Mouse (Mus musculus) heart, adult 18-20 months (tissue): ENCODE measurements around the gene Trpm6. TPM values are rescaled to one million over a fixed set of nuclear protein-coding genes. Genes with fewer than 3 reads are reported as not detected.

ENCODE experiments used
- DNase-seq, 2 experiments: peaks; one replicate each; pipeline ENCODE4 v3.0.0; 2021 to 2022; ENCODE audit warnings: mixed read lengths in 1 of 2
- long read RNA-seq, 2 experiments: library from polyadenylated mRNA; stranded (forward); transcript quantifications; one replicate each; pipeline ENCODE4 v2.0.0; 2021
- total RNA-seq, 2 experiments: library from RNA; stranded (reverse); gene quantifications; 2 replicates each; pipeline ENCODE4 v1.2.3; 2021

Gene Trpm6
- under 1 TPM; 0.12 to 0.18 TPM for total RNA-seq
- long read RNA-seq, experiment 1: 0 reads
- long read RNA-seq, experiment 2: 0 reads

DNA sequence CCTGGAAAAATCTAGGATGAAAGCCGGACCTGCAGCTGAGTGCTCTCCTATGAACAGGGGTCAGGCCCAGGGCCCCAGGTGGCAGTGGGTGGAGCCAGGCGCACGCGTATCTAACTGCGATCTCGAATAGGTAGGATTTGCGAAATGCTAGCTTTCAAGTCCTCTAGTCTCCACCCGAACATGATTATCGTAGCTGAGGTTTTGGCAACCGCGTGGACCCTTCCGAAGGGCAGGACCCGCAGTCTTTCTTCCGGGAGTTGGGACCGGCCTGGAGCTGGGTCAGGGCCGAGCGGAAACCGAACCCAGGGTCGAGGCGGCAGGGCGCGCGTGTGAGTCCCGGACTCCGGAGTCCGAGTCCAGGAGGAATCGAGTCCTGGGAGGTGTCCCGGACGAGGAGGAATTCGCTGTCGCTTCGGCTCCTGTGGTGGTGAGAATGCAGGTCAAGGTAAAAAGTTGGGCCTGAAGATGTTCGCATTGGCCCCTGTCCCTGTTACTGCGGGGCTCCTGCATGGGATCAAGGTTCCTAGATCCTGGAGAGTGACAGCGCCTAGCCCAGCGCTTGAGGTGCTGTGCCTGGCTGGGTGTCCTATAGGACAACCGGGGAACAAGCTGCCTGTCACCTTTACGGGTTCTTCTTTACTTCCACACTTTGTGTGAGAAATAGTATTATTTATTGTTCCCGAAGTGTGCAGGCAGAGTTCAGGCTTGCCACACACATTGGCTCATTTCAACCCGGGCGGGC lies at the start of gene Trpm6:
Trpm6 (plus strand) TSS at position 386 of the 742 bp plus-strand sequence.
- no peak for DNase-seq

DNA sequence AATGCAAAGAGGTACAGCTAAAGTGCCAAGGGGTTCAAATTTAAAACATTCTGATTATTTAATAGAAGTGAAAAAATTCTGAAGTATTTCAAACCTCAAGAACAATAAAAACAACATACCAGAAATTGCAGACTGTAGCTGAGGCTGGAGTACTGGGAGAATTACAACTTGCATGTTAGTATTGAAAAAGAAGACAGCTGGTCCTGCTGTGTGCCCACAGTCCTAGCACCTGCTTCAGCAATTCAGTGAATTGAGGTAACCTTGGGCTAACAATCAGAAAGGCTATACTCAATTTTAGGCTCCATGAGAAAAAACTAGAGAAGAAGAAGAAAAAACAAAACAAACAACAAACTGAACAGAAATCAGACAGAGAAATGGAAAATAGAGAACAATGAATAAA lies 41.7 kb upstream of the Trpm6 start:
- DNase-seq: no peak

GRCm38 (mm10) chr19:18710903-18711302 lies 38.9 kb upstream of the Trpm6 start:
- no peak for DNase-seq

- DNase-seq: no peak
Observed at GRCm38 (mm10) chr19:18711589-18711988, 38.2 kb upstream of the Trpm6 start.

GRCm38 (mm10) chr19:18712153-18712865 lies 37.5 kb upstream of the Trpm6 start:
- DNase-seq: no peak

DNA sequence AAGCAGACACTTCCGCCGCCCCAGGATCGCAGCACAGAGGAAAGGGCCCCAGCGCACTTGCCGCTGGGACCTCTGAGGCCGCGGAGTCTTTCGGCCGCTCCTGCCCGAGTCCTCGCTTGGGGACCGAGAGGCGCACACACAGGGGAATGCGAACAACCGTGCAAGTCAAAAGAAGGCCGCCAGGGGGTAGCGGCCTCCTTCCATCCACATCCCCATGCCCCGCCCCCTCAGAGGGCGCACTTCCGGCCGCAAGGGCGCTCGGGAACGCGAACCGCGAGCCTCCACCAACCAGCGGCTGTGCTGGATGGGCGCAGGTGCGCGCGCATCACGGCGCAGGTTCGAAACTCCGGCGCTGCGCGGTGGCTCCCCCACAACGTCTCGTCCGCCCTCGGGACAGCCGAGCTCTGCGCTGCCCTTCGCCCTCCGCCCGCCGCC lies 36.9 kb upstream of the Trpm6 start, which contains the start of gene D030056L22Rik:
D030056L22Rik (plus strand) TSS at position 328 of the 435 bp plus-strand sequence.
- peak; percentile 98 for DNase-seq

DNA sequence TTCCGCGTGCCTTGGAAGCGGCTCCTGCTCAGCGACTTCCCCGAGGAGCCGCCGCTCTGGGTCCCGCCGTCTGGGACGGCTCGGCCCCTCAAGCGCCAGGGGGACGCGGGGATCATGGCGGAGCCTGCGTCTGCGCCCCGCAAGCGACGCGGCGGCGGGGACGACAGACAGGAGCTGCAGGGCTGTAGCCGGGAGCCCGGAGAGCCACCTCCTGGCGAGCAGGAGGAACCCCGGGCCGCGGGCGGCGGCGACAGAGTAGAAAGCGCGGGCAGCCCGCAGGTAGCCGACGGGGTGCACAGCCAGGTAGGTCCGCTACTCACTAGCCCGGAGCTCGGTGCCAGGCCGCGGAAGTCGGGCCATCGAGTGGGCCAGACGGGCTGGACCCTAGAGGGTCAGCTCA lies 36.4 kb upstream of the Trpm6 start:
- DNase-seq: peak in 1 of 2 experiments; percentile 42

- DNase-seq: peak; percentile 54 to 85
Observed at GRCm38 (mm10) chr19:18716374-18716773, 33.4 kb upstream of the Trpm6 start.

DNA sequence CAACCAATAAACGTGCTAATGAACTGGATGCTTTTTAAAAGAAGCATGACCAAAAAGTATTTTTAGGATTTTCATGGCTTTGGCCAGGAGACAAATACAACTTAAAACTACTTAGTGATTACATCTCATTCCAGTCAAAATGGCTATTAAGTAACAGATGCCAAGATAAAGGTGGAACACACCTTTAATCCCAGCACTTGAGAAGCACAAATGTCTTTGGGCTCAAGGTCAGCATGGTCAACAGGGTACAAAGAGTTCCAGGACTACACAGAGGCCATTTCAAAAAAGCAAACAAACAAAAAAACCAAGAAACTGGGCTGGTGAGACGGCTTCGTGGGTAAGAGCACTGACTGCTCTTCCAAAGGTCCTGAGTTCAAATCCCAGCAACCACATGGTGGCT lies 29.4 kb upstream of the Trpm6 start:
- no peak for DNase-seq

DNA sequence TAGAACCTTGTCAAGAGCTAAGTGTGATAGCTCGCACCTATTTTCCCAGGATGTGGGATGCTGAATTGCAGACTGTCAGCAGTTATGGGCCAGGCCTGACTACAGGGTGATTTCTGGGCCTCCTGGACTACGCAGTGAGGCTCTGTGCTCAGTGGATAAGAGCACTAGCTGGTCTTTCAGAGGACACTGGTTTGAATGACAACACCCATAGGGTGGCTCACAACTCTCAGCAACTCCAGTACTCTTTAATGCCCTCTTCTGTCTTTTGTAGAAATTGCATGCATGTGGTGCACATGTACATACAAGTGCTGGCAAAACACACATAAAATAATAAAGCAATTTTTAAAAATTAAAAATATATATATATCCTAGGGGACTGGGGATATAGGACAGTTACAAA lies 24.6 kb upstream of the Trpm6 start:
- DNase-seq: no peak

GRCm38 (mm10) chr19:18730255-18730654 lies 19.5 kb upstream of the Trpm6 start:
- no peak for DNase-seq

DNA sequence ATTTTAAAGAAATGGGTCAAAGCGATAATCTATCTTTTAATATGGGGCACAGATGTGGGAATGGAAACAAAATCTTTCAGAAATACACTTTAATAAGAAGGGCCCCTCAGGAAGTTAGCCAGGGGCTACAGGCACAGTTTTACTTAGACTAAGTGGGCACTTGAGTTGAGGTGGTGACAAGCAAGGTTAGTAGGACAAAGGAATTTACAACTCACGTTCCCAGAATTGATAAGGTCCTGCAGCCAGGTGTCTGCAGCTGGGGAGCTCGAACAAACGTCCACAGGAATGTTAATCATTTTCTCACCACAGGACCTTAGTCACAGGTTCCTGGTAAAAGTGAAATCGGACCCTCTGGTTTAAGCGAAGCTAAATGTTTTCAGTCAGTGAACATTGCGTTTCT lies 18.7 kb upstream of the Trpm6 start:
- DNase-seq: no peak

DNA sequence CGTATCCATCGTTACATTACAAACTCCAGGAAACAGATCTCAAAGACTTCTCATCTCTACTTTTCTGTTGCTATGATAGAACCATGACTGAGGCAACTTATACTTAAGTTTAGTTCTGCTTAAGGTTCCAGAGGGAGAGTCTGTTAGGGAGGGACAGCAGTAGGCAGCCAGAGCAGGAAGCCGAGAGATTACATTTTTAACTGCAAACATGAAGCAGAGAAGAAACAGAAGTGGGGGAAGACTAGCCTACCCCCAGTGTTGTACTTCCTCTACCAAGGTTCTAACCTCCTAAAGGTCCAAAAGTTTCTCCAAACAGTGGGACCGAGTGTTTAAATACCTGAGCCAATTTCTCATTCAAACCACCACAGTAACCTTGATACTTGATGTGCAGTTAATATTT lies 13.9 kb upstream of the Trpm6 start:
- DNase-seq: no peak

GRCm38 (mm10) chr19:18739146-18739545 lies 10.6 kb upstream of the Trpm6 start:
- DNase-seq: no peak

DNA sequence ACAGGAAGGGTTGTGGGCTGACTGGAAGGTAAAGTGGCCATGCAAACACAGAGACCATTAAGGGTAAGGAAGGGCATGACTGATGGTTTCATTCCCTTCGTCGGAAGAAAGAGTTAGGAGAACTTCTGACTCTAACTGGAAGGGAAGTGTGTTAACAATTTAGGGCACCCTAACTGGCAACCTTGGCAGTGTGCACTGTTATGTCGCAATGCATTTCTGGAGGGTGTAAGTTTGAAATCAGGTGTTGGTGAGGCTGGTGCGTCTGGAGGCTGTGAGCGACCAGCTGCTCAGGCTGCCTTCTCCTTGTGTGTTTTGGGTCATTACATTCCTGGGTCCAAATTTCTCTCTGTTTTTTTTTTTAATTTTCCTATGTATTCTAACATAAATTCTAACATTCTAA lies 5.8 kb upstream of the Trpm6 start:
- DNase-seq: no peak

DNA sequence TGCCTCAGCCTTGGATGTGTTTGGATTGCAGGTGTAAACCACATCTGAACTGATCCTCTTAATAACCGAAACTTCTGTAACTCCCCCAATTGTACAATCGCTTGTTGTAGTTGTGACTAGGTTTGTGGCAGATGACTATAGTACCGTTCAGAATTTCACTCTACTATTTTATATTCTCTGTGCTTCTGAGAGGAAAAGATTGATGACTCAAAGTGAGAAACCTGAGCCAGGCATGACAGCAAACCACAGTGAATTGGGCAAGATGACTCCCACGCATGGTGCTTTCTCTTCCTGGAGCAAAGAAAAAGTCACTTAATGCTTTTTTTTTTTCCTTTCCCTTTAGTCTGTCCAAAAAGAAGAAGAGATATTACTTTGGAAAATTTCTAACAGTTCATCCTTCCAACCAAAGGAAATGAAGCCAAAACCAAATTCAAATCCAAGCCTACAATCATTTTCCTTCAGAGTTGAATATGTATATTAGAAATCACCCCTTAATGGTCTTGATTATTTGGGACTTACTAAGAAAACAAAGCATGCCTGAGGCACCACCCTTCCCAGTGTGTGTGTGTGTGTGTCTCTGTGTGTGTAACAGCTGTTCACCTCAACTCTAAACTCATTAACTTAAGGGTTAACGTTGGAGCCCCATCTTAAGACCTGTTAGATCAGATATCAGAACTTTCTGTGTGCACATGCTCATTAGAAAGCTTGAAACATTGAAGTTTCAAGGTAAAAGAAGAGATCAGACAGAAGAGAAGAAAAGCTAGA lies 3.0 kb upstream of the Trpm6 start:
- no peak for DNase-seq

GRCm38 (mm10) chr19:18747379-18747778 lies 2.4 kb upstream of the Trpm6 start:
- no peak for DNase-seq

- DNase-seq: no peak
Observed at GRCm38 (mm10) chr19:18757191-18757590, 7.4 kb downstream of the Trpm6 start.

GRCm38 (mm10) chr19:18757706-18758105 lies 7.9 kb downstream of the Trpm6 start:
- no peak for DNase-seq

- DNase-seq: no peak
Observed at GRCm38 (mm10) chr19:18758269-18758668, 8.5 kb downstream of the Trpm6 start.

GRCm38 (mm10) chr19:18758916-18759315 lies 9.1 kb downstream of the Trpm6 start:
- DNase-seq: no peak

DNA sequence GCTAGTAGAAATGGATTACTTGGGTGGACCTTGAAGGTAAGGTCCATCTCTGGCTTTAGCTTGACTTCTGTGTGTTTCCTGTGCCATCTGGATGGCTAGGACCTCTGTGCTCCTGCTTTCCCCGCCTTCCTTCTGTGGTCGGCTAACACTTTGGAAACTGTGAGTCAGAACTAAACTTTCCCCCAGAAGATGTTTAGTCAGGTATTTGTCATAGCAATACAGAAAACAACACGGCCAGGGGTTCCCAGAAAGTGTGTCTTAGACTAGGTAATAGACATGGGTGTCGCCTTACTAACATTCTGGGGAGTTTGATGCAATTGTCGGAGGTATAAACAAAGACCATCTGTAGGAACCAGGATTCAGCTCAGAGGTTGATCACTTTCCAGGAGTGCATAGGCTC lies 16.6 kb downstream of the Trpm6 start:
- no peak for DNase-seq

DNA sequence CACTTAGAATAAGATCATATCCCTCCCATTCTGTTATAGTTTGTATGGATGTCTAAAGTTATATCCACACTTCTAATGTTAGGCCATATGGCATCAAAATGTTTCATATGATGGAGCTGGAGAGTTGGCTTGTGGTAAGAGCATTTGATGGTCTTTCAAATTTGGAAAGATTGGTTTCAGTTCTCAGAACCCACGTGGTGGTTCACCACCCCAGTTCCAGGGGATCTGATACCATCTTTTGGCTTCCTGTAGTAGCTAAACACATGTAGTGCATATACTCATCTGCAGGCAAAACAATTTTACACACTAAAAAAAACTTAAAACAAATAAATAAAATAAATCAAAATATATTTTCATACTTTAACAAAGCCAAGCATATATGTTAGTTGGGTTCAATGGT lies 21.3 kb downstream of the Trpm6 start:
- no peak for DNase-seq
